Mouse (Mus musculus) heart, embryonic 16.5 days (tissue): ENCODE results near the gene Trim15. TPM values are rescaled to one million over a fixed set of nuclear protein-coding genes. Genes with fewer than 3 reads are reported as not detected.

Experiments used
- ATAC-seq: fragments of 200-750 bp; cut with Nextera tagmentation; replicated peaks from 2 replicates; pipeline ENCODE4 v1.8.0; 2017; ENCODE audit warnings: moderate number of reproducible peaks; ENCODE audit not compliant: insufficient read depth, low FRiP score; ENCODE audit errors: extremely low read depth
- H3K27ac ChIP-seq: fragments of 300-500 bp; sonication (generic); 2 replicates; pipeline ENCODE4 v1.5.1; 2014; ENCODE audit warnings: mild to moderate bottlenecking, low read length, control low read depth, moderate library complexity
- H3K27me3 ChIP-seq: fragments of 300-500 bp; sonication (generic); 2 replicates; pipeline ENCODE4 v1.6.1; 2014; ENCODE audit warnings: low read length, mixed read lengths; ENCODE audit not compliant: control insufficient read depth, insufficient read depth
- H3K36me3 ChIP-seq: fragments of 300-500 bp; sonication (generic); 2 replicates; pipeline ENCODE4 v1.6.1; 2014; ENCODE audit not compliant: control insufficient read depth, insufficient read depth
- H3K4me1 ChIP-seq: fragments of 300-500 bp; sonication (generic); 2 replicates; pipeline ENCODE4 v1.6.1; 2014; ENCODE audit warnings: low read length, mixed read lengths; ENCODE audit not compliant: control insufficient read depth, insufficient read depth
- H3K4me2 ChIP-seq: fragments of 300-500 bp; sonication (generic); 2 replicates; pipeline ENCODE4 v1.6.1; 2014; ENCODE audit warnings: low read depth, mild to moderate bottlenecking, control low read depth, low read length
- H3K4me3 ChIP-seq: fragments of 300-500 bp; sonication (generic); 2 replicates; pipeline ENCODE4 v1.5.1; 2014; ENCODE audit warnings: mild to moderate bottlenecking, control low read depth, low read length
- H3K9ac ChIP-seq: fragments of 300-500 bp; sonication (generic); 2 replicates; pipeline ENCODE4 v1.6.1; 2014; ENCODE audit warnings: low read length, control low read depth
- H3K9me3 ChIP-seq: fragments of 300-500 bp; sonication (generic); replicated peaks from 2 replicates; pipeline ENCODE4 v1.6.1; 2016; ENCODE audit warnings: low read length; ENCODE audit not compliant: control insufficient read depth
- polyA plus RNA-seq: library from polyadenylated mRNA; unstranded; fragments of >200 nt; fragmentation: Nextera tagmentation; extraction: Ambion mirVana; gene quantifications from 2 replicates; pipeline ENCODE4 v1.2.1, GENCODE M21; 2015

Gene Trim15
- polyA plus RNA-seq, 1 experiment from 2014 or later: 0.13 TPM

DNA sequence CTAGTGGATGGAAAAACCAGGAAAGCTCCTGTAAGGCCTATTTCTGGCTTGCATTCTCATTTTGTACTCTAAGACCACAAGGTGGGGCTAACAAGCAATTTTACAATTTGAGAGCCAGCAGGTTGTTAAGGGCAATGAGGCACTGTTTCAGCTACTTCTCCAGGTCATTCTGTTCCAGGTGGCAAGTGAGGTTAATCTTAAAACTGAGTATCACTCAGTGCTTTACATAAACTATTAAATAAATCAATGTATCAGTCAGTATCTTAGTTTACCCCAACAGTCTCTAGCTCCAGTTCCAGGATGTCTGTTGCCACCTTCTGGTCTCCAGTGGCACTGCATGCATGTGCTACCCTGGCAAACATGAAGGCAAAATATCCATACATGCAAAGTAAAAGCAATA, 43.0 kb downstream of the Trim15 start:
- ATAC-seq: no peak
- H3K9ac ChIP-seq: no peak overlapping the region
- no peaks in the 10 kb centered on the region for H3K36me3 ChIP-seq
- no peak overlapping the region for H3K27ac ChIP-seq
- no peak overlapping the region for H3K4me3 ChIP-seq
- no peak overlapping the region for H3K4me2 ChIP-seq
- no peaks in the 10 kb centered on the region for H3K9me3 ChIP-seq
- H3K27me3 ChIP-seq: no peaks in the 10 kb centered on the region
- no peaks in the 10 kb centered on the region for H3K4me1 ChIP-seq

DNA sequence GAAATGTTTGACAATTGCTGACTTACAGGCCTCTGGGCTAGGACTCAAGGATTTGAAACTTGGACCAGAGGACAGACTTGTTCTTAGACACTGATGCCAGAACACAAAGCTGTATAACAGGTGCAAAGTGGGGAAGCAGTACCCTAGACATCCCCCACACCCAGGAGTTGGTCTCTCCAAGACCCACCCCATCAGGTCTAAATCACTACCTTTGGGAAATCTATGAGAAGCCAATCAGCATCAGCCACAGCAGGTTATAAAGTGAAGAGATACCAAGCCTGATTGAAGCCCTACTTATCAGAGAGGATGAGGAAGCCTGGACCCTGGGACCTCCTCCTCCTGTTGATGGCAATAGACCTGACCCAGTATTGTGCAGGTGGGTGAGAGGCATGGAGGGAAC, 55.1 kb downstream of the Trim15 start, which contains the start of gene H2-M10.6:
Gene H2-M10.6, plus strand, starts transcription at position 301 of the 400 bp plus-strand sequence.
- no peak within 1 kb of the TSS for H3K4me2 ChIP-seq
- H3K9me3 ChIP-seq: no peaks in the 10 kb centered on the region
- no peak within 1 kb of the TSS for H3K4me3 ChIP-seq
- no peak for ATAC-seq
- H3K27me3 ChIP-seq: no peaks in the 10 kb centered on the region
- H3K36me3 ChIP-seq: no peaks in the 10 kb centered on the region
- H3K4me1 ChIP-seq: no peaks in the 10 kb centered on the region
- no peak within 1 kb of the TSS for H3K9ac ChIP-seq
- no peak within 1 kb of the TSS for H3K27ac ChIP-seq

Other genes starting within 250 kb of the Trim15 start
- not detected in 2 replicates for gene H2-M9, start 224.5 kb downstream of the Trim15 start, polyA plus RNA-seq
- not detected in 2 replicates for gene H2-M1, start 195.0 kb downstream of the Trim15 start, polyA plus RNA-seq
- not detected in 2 replicates for gene H2-M10.5, start 94.3 kb downstream of the Trim15 start, polyA plus RNA-seq
- not detected in 2 replicates for gene H2-M10.6, start 55.0 kb downstream of the Trim15 start, polyA plus RNA-seq
- gene Trim26, start 30.1 kb downstream of the Trim15 start, polyA plus RNA-seq: 23.5 and 23.7 TPM in 2 replicates
- gene Trim10, start 2.4 kb upstream of the Trim15 start, polyA plus RNA-seq: 5.8 and 6.1 TPM in 2 replicates
- 0.11 TPM in 1 of 2 replicates, not detected in the other for gene Trim40, start 22.9 kb upstream of the Trim15 start, polyA plus RNA-seq
- gene Trim31, start 30.9 kb upstream of the Trim15 start, polyA plus RNA-seq: 0.13 TPM in 1 of 2 replicates, not detected in the other
- gene Rnf39, start 75.7 kb upstream of the Trim15 start, polyA plus RNA-seq: 0.22 and 0.40 TPM in 2 replicates
- gene Ppp1r11, start 84.5 kb upstream of the Trim15 start, polyA plus RNA-seq: 81.2 and 81.4 TPM in 2 replicates
- 41.6 and 43.7 TPM in 2 replicates for gene Znrd1, start 91.3 kb upstream of the Trim15 start, polyA plus RNA-seq
- gene Znrd1as, start 91.4 kb upstream of the Trim15 start, polyA plus RNA-seq: 7.8 and 9.3 TPM in 2 replicates
- not detected in 2 replicates for gene 2410137M14Rik, start 114.0 kb upstream of the Trim15 start, polyA plus RNA-seq
- 0.30 and 0.37 TPM in 2 replicates for gene H2-M5, start 122.3 kb upstream of the Trim15 start, polyA plus RNA-seq
- 30.3 and 31.9 TPM in 2 replicates for gene Zfp57, start 134.0 kb upstream of the Trim15 start, polyA plus RNA-seq
- not detected in 2 replicates for gene Mog, start 156.2 kb upstream of the Trim15 start, polyA plus RNA-seq
- gene Gabbr1, start 178.8 kb upstream of the Trim15 start, polyA plus RNA-seq: 3.7 and 4.1 TPM in 2 replicates
- gene Olfr90, start 221.3 kb upstream of the Trim15 start, polyA plus RNA-seq: not detected in 2 replicates
- not detected in 2 replicates for gene Olfr91, start 231.1 kb upstream of the Trim15 start, polyA plus RNA-seq